Mouse (Mus musculus): ENCODE data around the gene Npr1.

DNA sequence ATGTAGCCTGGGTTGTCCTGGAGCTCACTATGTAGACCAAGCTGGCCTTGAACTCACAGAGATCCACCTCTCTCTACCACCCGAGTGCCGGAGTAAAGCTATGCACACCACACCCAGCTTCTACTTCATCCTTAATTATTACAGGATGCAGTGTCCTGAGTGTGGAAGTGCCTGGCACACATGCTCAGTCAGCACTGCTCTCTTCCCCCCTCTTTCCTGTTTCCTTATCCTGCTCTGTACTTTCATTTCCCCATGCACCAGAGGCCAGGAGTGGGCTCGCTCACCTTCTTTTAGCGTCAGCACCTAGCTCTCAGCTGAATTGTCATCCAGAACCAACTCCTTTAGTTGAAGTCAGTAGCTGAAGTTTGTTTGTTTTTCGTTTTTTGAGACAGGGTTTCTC, 5.4 kb downstream of the Npr1 start:
- TF ChIP-seq CTCF (IDR thresholded peaks at IDR 0.05) (no peak), EP300 (IDR thresholded peaks at IDR 0.05; ENCODE audit: insufficient read depth, low read depth, low read length) (no peak), POLR2A (IDR thresholded peaks at IDR 0.05; ENCODE audit: insufficient read depth, low read depth, low read length) (no peak)
